Mouse (Mus musculus): Measurements from ENCODE around the gene 1700016H13Rik.

Gene 1700016H13Rik

DNA sequence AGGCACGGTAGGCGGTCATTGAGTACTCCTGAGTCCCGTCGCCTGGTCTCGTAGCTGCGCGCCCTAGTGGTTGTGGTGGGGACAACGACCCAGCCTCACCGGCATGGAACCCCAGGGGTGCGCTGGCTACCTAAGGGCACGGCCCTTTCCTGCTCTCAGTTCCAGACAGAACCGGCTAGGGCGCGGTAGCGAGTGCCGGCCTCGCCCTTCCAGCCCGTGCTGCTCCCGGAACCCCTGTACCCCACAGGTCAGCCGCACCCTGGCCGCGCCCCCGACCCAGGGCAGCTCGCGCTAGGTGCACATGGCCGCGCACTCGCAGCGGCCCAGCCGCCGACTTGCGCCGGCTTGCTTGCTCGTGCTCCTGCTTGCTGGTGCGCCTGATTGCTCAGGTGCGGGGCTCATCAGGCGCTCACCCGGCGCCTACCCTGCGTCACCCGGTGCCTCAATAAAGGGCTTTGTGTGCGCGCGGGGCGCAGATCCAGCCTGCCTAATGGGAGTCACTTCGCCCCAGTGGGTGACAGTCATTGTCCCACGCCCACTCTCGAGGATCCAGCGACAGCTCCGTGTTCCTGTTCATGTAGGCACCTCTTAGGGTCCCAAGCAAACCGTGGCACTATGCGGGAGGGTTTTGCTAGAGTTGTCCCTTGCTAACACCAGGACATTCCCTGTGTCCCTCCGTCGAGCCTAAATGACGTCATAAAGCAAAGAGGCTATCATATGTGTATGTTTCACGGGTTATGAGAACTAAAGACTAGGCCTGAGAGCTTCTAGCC lies at the start of gene 1700016H13Rik:
1700016H13Rik (minus strand) TSS at position 665 of the 773 bp plus-strand sequence.
- peak; percentile 75 for ATAC-seq (ENCODE audit: low TSS enrichment)

DNA sequence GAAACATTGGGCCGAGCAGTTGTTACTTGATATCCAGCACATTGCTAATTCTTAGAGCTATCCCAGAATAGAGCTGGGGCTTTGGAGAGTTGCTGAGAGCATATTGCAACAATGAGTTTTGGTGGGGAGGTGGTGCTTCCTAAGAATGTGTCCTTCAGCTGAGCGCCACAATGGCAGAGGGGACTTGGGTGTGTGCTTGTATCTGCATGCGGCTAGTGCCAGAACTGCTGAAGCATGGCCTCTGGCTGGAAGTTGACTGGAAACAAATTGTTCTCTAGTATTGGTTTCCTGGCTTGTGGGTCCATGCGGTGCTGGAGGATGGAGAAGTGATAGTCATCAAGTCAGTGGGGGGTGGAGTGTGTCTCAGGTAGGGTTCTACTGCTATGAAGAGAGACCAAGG lies 49.5 kb upstream of the 1700016H13Rik start:
- ATAC-seq (ENCODE audit: low TSS enrichment), result no peak

DNA sequence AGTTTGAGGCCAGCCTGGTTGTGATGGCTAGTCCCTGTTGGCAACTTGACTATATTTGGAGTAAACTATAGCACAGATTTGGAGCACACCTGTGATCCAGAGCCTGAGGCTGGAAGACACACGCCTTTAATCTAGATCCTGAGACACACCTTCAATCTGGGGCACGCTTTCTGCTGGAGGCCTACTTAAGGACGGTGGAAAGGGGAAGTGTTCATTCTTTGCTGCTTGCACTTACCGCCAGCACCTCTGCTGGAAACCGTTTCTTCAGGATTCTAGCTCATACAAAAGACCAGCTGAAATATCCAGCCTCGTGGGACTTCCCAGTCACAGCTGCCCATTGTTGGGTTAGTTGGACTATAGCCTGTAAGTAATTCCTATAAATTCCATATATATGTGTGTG lies 46.7 kb upstream of the 1700016H13Rik start:
- ATAC-seq (ENCODE audit: low TSS enrichment), result no peak

DNA sequence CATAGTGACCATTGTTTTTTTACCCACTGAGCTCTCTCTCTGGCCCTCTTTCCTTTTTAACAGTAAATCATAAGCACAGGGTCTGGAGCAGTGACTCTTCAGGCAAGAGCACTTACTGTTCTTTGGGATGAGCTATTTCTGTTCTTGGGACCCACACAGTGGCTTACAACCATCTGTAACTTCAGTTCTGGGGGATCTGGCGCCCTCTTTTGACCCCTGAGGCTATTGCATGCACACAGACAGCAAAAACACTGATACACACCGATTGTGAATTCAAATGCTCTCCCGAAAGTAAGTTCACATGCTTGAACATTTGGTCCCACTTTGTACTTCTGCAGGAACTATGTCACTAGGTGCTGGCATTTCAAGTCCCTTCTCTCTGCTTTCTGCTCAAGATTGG lies 45.7 kb upstream of the 1700016H13Rik start:
- ATAC-seq (ENCODE audit: low TSS enrichment), result no peak

DNA sequence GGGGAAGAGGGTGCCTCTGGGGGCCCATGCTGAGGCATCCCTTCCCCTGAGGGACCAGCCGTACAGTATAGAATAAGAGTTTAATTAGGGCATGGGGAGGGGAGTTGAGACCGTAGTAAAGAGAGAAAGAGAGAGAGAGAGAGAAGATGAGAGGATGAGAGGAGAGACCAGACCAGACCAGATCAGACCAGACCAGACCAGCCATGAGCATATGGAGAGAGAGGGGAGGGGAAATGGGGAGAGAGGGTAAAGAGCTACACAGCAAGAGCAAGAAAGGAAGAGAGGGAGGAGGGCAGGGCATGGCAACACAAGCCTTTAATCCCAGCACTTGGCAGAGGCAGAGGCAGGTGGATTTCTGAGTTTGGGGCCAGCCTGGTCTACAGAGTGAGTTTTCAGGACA lies 44.9 kb upstream of the 1700016H13Rik start:
- no peak for ATAC-seq (ENCODE audit: low TSS enrichment)

DNA sequence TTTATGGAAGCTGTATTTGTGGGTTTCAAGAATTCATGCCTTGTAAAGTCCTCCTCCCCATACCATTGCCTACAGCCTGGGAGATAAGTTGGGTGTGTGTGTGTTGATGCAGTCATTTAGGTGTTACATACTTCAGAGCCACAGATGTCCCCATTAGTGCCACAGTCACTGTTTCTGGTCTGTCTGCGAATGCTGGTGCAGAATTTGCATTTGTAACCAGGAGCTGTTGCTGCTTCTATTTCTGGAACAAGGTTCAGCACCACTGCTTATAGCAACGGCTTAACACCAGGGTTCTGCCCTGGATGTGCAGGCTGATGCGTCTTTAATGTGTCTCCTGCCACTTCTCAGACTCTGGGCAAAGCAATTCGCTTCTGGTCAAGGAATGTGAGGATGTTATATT lies 43.7 kb upstream of the 1700016H13Rik start:
- no peak for ATAC-seq (ENCODE audit: low TSS enrichment)

DNA sequence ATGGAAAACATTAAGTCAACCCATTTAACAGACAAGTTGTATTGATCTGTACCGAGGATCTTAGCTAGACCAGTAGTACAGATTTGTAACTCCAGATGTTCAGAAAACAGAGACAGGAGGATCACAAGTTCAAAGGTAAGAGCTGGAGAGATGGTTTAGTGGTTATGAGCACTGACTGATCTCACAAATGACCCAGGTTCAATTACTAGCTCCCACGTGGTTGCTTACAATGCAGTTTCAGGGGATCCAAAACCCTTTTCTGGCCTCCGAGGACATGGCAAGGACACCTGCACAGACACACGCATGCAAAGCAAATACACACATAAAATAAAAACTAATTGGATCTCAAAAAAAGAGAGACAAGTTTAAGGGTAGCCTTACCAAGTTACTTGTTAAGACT lies 42.8 kb upstream of the 1700016H13Rik start:
- no peak for ATAC-seq (ENCODE audit: low TSS enrichment)

DNA sequence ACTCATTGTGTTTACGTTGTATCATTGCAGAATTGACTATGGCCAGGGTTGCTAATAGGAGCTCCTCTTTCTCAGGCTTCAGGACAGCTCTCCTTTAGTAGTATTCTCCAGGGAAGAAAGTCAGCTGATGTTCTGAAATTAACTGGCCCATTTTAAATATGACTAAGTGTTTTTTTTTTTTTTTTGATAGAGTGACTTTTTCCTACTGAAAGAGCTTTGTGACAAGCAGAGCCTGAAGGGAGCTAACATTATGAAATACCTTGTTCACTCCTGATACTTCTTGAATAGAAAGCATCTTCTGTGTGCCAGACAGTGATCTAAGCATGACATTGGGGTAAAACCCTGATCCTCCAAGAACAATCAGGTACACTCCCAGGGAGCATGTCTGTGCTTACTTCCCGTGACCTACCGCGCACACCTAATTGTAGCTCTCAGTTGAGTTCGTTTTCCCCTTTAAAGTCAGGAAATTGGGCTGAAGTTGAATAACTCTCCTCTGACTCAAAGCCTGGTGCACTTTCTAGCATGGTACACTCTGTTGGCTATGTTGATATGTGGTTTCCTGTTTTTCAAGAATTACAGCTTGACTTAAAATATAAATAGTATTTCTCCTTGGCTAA lies 42.2 kb upstream of the 1700016H13Rik start:
- 0 out of 2 replicates have a peak, but pooled peaks have one; percentile 47 for ATAC-seq (ENCODE audit: low TSS enrichment)

DNA sequence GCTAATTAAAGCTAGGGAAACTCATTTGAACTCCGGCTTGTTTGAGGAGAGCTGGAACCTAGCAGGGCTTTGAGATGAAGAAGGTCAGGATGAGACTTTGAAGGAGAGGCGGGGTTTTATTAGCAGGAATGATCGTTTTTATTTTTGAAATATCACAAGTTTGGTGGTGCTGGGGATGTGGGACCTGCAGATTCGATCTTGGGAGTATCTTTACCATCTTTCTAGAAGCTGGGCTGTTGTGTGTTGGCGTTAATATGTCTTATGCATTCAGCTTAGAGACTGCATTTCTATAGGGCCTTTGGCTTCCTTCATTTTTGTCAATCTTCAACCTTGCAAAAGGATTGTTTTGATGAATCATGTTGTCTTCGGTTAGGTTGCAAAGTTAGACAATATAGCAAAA lies 38.3 kb upstream of the 1700016H13Rik start:
- no peak for ATAC-seq (ENCODE audit: low TSS enrichment)

DNA sequence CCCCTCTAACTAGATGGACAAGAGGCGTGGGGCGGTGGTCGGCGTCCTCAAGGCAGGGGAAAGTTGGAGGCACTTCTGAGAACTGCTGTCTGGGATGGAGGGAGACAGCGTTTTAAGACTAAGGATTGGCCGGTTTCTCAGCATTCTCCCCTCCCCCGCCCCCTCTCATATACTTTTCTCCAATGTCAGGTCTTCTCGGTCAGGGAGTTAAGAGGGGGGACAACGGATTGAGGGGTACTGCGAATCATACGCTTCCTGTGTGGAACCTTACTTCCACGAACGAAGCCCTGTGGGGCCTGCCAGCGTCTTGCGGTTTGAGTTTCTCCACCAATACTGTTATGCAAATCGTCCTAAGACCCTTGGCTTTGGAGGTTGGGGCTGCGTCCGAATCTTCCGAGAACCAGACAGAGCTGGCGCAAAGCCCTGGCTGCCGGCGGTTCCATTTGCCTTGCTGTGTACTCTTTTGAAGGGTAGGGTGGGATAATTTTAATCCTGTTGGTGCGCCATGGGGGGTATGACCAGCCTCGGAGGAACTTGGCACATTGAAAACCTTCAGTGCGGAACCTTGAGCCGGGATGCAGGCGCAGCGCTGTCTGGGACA lies 37.3 kb upstream of the 1700016H13Rik start:
- peak; percentile 14; the same call in 1 of the 2 replicates for ATAC-seq (ENCODE audit: low TSS enrichment)

DNA sequence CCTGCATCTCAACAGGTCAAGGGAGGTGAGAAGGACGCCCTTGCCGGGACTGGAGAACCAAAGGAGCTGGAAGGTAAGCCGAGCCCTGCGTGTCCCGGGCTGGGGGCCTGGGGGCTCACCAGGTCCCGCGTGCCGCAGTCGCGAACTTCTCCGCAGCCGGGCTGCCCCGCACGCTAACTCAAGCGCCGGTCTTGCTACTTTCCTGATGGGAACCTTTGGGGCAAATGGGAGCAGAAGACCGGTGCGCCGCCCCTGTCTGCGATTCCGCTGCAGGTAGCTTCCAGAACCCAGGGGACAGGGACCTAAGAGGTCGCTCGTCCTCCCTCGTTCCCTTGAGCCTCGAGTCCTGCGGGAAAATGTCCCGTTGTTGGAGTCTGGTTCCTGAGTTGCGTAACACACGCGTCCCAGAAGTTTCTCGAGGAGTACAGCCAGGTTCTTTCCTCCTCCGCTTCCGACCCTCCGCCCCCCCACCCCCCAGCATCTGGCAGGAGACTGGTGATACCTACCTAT lies 36.8 kb upstream of the 1700016H13Rik start:
- no peak for ATAC-seq (ENCODE audit: low TSS enrichment)

DNA sequence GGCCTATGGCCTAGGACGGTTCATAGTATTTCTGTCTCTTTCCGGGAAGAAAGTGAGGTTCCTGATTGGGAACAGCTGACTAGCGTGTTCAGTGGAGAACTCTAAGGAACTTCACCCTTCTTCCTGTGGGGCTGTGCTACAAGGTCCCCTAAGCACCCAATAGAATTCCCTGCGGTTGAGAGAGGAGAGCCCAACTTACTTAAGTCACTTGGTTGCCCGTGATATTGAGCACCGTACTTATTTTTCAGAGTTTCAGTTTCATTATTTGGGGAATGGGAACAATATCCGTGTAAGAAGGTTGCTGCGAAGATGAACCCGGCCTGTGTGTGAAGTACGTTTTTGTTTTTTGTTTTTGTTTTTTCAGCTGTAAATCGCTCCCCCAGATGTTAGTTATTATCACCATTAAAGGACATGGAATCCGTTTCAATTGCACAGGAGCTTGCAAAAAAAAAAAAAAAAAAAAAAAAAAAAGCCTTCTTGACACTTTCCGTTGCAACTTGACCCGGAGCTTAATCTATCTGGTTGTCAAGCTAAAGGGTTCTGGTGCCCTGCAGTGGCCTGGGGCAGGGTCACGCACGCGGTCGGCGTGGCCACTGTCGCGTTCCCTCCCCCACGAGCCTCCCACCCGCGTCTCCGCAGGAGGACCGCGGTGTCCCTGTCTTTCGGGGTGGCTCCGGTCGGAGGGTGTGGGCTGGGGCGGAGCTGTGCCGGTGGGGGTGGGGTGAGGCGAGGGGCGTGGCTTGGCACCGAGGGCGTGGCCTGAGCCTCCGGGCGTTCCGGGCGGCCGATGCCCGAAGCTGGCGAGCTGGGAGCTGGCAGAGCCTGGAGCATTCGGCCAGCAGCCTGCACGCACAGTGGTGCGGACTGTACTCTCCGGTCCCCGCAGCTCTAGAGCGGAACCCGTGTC lies 36.1 kb upstream of the 1700016H13Rik start, which contains the start of gene Aff1:
Aff1 (plus strand) TSS at position 751 of the 907 bp plus-strand sequence.
- ATAC-seq (ENCODE audit: low TSS enrichment), result peak; percentile 79

DNA sequence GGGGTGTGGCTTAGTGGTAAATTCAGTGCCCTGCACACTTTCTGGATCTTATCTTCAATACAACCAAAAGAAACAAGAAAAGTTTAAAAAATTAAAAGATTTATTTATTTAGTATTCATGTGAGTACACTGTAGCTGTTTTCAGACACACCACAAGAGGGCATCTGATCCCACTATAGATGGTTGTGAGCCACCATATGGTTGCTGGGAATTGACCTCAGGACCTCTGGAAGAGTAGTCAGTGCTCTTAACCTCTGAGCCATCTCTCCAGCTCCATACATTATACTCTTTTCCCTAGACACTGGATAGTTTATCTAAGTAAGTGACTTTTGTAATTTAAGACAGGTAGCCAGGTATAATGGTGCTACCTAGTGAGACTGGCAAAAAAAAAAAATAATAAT lies 35.4 kb upstream of the 1700016H13Rik start:
- ATAC-seq (ENCODE audit: low TSS enrichment), result no peak

DNA sequence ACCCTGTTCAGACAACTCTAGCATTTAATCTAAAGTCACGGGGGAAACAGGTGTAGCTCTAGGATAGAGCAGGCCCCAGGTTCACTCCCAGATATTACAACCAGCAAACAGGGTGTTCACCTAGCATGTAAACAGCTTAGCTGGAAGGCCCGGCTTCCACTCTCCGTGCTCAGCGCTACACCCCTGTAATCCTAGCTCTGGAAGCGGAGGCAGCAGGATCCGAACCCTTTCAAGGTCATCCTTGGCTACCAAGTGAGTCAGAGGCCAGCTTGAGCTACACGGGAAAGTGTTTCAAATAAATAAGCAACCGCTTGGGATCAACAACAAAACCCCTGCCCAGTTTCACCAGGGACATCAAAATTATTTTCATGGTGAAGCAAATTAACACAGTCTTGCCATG lies 34.4 kb upstream of the 1700016H13Rik start:
- ATAC-seq (ENCODE audit: low TSS enrichment), result no peak

DNA sequence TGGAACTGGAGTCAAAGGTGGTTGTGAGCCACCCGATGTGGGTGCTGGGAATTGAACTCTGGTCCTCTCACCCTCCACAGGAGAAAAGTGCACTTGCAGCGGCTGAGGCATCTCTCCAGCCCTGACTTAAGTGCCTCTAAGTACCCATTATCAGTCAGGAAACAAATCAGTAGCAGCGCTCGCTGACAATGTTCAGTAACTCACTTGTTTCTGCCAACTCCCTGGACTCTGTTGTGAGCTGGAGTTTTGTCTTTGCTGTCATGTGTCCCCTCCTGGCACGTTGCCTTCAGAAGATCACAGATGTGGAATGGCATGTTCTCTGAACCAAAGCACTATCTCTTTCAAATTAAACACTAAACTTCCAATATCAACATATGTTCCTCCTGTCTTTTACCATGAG lies 33.8 kb upstream of the 1700016H13Rik start:
- ATAC-seq (ENCODE audit: low TSS enrichment), result no peak

DNA sequence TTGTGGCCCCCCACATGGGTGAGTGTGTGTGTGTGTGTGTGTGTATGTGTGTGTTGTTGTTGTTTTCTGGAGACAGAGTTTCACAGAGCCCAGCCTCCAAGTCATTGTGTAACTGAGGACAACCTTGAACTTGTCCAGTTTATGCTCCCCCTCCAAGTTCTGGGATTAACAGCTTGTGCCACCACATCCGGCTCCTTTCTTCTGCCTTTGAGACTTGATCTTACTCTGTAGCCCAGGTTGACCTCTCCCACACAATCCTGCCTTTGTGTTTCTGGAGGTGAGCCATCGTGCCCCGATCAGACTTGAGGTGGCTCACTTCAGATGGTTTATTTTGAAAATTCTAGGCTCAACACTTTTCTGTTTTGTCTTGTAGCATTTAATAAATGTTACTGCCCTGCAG lies 26.0 kb upstream of the 1700016H13Rik start:
- ATAC-seq (ENCODE audit: low TSS enrichment), result no peak

DNA sequence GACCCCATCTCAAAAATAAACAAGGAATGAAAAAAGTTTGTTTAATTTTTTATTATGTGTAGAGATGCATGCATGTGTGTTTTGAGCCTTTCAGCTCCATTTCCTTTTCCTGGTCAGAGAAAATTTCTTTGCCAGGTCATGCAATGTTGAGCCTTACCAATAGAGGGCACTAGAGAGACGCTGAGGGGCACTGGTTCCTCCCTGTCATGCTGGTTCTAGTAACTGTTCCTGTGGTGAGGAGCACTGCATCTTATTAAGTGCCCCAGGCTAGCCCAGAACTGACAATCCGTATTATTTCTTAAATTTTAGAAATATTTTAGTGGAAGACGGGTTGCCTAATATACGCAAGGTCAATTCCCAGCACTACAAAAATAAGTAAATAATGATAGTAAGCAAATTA lies 24.6 kb upstream of the 1700016H13Rik start:
- ATAC-seq (ENCODE audit: low TSS enrichment), result peak; percentile 85

DNA sequence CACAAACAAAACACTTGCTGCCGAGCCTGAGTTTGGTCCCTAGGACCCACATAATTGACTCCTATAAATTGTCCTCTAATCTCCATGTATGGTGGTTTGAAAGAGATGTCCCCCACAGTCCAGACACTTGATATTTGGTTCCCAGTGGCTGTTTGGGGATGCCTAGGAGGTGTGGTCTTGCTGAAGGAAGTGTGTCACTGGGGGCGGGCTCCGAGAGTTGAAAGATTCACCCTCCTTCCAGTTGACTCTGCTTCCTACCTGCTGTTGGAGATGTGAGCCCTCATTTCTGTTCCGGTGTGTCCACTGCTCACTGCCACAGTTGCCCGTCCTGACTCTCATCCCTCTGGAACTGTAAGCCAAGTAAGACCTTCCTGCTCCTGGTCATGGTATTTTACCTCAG lies 23.2 kb upstream of the 1700016H13Rik start:
- ATAC-seq (ENCODE audit: low TSS enrichment), result no peak

DNA sequence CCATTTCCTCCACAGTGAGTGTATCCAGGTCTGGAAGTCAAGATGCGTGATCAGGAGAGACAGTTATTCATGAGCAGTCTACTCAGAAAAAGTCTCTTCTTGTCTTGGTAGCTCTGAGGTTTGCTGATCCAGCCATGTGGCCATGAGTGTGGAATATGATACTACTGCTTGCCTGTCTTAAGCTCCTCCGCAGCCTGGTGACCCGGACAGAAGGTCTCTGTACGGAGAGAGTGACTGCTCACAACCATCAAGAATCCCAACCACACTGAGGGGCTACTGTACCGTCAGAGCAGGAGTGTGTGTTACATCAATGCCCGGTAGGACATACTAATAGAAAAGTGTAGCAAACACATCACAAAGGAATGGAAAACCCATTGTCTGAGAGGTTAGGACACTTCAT lies 22.1 kb upstream of the 1700016H13Rik start:
- no peak for ATAC-seq (ENCODE audit: low TSS enrichment)

DNA sequence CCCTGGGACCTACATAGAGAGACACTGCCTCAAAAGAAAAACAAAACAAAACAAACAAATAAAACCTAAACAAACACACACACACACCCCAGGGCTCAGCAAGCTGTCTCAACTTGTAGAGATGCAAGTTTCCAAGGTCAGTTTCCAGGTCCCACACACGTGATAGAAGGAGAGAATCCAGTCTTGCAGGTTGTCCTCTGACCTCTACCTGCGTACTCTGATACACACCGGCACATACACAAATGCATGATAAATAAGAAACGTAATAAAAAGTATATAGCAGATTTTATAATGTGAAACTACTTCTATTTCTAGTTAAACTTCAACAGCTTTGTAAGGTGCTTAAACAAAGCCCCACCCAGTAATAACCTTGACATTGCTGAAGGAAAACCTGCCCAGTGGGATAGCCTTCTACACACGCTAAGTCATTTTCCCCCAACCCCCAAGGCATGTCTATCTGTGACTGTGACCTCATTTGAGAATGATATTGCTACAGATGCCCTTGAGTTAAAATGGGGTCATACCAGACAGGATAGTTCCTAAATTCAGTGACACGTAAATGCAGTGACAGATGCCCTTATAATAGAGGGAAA lies 20.6 kb upstream of the 1700016H13Rik start:
- no peak for ATAC-seq (ENCODE audit: low TSS enrichment)

DNA sequence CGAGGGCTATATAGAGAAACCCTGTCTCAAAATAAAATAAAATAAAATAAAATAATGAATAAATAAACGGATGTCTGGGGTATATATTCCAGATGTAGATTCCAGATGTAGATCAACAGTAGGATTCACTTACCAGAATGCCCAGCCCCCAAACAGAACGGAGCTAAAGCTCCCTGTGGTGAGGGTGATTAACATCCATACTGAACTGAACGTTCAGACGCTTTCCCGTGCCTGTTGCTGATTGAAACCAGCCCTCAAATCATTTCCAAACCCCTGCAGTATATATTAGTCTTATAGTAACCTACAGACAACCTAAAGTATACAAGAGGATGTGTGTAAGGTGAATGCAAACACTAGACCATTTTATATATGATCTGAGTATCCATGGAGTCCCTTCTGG lies 18.7 kb upstream of the 1700016H13Rik start:
- no peak for ATAC-seq (ENCODE audit: low TSS enrichment)
